Mouse (Mus musculus): ENCODE data around the gene Cwc25.
"Not testable (repeated sequence)": the region's sequence is repeated elsewhere in the genome, so short reads cannot be mapped to it uniquely, and the experiment has no call there.

The Cwc25 gene

DNA sequence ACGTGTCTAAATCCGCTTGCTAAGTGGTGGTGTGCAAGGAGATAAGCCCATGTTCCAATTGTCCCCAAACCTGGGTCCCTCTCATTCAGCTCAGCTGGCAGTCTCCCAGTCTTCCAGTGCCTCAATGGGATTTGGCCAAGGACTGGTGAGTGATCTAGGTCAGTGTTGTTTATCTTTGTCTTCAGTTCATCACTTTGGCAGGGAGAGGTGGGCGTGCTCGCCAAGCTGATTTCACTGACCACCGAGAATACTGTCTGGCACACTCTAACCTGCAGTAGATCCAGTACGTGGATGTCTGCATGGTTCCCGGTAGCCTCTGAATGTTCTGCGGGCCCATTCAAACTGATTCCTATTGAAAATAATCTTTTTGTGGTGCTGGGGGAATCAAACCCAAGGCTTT lies 52.5 kb downstream of the Cwc25 start:
- in situ Hi-C loops (cut with MboI; ENCODE audit: low pct_unique_long_range_greater_than_20kb in 1 of 2, low sequenced_read_pairs in 2 of 2, unreplicated experiment in 1 of 2), result no loop called here

DNA sequence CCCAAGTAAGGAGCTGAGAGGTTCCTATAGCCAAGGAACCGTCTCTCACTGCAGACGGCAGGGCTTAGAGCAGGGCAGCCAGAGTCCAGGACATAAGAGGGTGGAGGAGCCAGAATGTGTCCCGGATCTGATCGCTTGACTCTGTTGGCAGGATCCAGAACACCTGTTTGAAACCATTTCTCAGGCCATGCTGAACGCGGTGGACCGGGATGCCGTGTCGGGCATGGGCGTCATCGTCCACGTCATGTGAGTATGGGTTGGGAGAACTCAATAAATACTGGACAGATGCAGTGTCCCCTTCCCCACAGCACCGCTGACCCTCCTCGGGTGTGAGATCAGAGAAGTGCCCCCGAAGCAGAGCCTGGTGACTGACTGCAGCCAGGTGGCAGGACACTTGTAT lies 54.1 kb downstream of the Cwc25 start:
- in situ Hi-C loops (cut with MboI; ENCODE audit: low pct_unique_long_range_greater_than_20kb in 1 of 2, low sequenced_read_pairs in 2 of 2, unreplicated experiment in 1 of 2), result no loop called here

DNA sequence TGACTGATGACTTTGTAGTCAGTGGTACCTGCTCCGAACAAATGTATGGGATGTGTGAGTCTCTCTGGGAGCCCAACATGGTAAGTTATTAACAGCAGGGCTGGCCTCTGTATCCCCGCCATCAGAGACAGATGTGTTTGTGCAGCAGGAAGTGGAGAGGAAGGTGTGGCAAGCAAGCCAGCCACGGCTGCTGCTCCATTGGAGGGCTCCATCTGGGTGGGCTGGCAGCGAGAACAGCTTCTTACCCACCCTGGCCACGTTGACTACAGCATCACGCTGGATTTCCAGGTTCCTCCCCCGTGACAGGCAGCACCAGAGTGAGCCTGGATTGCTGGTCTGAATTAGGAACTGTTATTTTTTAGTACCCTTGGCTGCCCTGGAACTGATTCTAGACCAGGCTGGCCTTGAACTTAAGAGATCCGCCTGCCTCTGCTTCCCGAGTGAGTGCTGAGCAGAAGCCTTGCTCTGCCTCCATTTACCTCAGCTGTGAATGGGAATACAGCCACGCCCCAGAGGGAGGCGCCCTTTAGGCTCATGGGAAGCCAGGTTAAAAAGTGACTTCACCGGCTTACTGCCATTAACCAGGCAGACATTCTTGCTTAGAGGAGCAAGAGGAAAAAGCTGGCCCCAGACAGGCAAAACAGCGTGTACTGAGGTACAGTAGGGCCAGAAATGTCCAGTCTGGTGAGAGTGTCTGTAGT lies 55.0 kb downstream of the Cwc25 start:
- in situ Hi-C loops (cut with MboI; ENCODE audit: low pct_unique_long_range_greater_than_20kb in 1 of 2, low sequenced_read_pairs in 2 of 2, unreplicated experiment in 1 of 2), result no loop called here

DNA sequence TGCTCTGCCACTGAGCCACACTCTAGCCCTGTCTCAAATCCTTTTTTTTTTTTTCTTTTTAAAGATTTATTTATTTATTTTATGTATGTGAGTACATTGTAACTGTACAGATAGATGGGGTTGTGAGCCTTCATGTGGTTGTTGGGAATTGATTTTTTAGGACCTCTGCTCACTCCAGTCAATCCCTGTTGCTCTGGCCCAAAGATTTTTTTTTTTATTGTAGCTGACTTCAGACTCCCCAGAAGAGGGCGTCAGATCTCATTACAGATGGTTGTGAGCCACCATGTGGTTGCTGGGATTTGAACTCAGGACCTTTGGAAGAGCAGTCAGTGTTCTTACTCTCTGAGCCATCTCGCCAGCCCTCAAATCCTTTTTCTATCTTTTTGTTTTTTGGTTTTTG lies 56.3 kb downstream of the Cwc25 start:
- in situ Hi-C loops (cut with MboI; ENCODE audit: low pct_unique_long_range_greater_than_20kb in 1 of 2, low sequenced_read_pairs in 2 of 2, unreplicated experiment in 1 of 2), result not testable (repeated sequence)

DNA sequence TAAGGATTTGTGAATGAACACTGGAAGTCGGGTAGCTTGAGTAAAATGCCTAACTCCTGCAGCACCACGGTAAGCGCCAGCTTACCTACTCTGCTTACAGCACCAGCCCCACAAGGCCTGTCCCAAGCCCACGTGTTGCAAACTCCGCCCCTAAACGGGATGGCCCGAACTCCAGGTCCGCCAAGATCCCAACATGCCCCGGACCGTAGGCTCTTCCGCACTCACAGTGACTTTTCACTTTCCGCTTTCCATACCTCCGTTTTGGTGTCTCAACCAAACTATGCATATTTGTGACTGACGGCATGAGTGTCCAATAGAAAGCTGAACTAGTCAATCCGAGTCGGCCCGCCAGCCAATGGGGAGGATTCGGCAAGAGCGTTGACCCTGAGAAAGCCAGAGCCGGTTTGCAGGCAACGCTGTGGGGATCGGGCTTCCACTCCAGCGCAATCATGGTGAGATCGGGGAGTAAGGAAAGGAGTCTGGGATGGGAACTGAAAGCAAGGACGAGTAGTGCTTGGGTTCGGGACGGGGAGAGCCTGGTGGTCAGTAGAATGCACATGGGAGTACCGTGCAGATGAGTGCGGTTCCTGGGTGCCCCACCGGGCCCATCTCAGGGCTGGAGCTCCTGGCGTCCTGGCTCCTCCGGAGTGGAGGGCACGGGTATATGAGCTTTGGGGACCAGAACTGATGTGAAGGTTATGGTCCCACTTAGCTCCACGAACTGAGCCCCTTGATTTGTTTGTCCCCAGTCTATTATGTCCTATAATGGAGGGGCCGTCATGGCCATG lies 63.1 kb downstream of the Cwc25 start, which contains the start of gene Psmb3:
Psmb3 (plus strand) TSS at position 361 of the 788 bp plus-strand sequence.
- in situ Hi-C loops (cut with MboI; ENCODE audit: low pct_unique_long_range_greater_than_20kb in 1 of 2, low sequenced_read_pairs in 2 of 2, unreplicated experiment in 1 of 2), result loop anchor here in 1 of 2 experiments (5.0 kb wide), 2 partner anchors 34 to 66 kb away; no protein-coding TSS in a partner anchor

DNA sequence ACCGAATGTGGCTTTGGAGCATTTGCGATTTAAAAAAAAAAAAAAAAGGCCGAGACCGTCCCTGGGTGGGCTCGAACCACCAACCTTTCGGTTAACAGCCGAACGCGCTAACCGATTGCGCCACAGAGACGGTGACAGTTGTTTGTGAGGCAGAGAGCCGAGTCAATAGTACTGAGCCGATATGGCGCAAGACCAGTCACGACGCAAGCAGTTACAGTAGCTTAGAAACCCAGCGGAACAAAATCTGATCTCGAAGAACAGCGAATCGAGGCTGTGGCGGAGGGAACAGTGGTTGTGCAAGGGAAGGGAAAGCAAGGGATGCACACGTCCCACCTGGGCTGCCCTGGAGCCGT lies 64.0 kb downstream of the Cwc25 start:
- in situ Hi-C loops (cut with MboI; ENCODE audit: low pct_unique_long_range_greater_than_20kb in 1 of 2, low sequenced_read_pairs in 2 of 2, unreplicated experiment in 1 of 2), result loop anchor here in 1 of 2 experiments (5.0 kb wide), 2 partner anchors 35 to 65 kb away; no protein-coding TSS in a partner anchor

DNA sequence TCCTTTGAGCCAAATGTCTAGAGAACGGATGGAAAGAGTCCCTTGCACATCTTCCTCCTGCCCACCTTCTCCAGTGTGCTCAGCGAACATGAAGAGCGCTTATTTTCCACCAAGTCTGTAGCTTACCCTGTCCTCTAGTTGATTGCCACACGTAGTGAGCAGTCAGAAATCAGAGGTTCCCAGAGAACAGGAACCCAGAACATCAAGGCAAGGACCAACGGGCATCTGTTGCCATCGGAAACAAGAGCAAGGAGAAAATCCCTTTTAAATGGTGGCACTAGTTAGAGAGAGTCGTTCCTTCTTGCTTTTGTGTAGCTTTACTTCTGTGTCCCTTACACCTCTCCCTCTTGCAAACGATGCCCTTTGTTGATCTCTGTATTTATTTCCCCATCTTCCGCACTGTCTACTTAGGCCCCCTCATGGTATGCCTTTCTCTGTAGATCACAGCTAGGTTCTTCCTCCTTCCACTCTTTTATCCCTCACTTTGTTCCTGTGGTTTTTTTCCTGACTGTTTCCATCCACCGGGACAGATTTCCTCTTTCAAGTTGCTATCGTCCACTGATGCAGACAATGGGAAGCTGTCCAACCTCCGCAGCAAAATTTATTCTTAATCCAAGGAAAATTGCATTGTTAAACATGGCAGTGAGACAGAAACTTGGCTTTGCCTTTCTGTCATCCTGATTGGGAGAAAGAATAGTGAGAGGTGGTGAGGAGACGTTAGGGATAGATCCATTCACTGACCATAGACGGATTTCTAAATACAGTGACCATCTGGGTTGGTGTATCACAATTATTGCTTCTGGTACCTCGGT lies 64.6 kb downstream of the Cwc25 start:
- in situ Hi-C loops (cut with MboI; ENCODE audit: low pct_unique_long_range_greater_than_20kb in 1 of 2, low sequenced_read_pairs in 2 of 2, unreplicated experiment in 1 of 2), result loop anchor here in 1 of 2 experiments (5.0 kb wide), 2 partner anchors 36 to 64 kb away; no protein-coding TSS in a partner anchor

DNA sequence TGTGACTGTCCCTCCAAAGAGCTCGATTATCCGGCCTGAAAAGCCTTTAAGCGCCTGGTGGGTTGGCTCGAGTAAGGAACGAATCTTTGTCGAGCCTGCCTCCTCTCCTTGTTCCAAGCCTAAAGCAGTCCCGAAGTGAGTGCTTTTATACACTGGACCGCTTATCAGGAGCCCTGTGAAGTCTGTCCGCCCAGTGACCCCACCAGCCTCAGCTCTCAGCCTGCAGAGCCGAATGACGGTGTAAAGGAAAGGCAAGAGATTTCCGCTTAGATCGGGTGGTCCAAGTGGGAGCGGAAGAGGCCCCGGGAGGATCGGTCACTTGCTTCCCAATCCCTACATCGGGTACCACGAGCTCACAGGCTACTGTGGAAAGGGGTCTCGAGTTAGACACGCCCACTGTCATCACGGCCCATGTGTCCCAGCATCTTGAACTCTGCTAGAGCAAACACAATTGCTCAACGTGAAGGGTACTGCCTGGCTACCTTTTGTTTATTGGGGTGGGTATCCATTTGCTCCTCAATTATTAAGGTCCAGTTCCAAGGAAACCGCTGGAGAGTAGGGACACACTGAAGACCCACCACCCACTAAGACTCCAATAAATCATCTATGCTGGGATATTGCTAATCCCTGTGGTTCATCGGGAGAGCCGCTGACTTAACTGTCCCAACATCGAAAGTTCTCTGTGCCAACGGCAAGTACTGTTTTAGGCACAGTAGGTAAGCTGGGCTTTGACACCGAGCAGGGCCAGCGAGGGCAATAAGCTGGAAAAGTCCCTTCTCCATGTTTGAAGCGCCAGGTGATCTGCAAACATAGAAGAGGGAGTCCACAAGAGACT lies 65.4 kb downstream of the Cwc25 start:
- in situ Hi-C loops (cut with MboI; ENCODE audit: low pct_unique_long_range_greater_than_20kb in 1 of 2, low sequenced_read_pairs in 2 of 2, unreplicated experiment in 1 of 2), result loop anchor here in 1 of 2 experiments (5.0 kb wide), 2 partner anchors 36 to 64 kb away; no protein-coding TSS in a partner anchor

DNA sequence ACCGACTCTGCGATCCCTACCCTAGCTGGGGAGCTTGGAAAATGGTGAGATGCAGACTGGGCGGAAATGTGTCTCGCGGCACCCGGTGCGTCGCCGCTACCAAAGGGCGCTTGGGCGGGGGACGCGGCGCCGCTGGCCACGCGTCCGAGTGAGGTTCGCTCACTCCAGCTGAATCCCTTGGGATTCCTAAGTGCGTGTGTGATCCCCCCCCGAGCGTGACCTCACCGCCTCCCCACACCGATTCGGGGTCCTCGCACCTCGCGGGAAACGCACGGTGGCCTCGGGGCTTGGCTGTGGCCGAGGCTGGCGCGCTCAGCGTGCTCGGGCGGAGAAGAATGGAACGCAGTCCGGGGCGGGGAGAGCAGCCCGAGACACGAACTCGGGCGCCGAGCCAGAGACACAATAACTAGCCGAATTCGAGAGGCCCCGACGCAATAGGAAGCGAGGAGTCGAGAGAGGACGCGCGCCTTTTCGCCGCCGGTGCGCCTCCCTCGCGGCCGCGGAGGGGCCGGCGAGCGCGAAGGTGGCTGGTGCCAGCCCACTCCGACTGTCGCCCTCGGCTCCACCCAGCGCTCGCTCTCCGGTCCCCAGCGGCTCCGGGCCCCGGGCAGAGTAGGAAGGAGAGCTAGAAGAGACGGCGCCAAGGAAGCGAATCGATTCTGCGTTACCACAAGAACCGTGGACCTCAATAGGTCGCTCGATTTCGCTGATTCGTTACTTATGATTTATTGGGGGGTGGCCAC lies 66.2 kb downstream of the Cwc25 start, which contains the start of gene Pcgf2:
Pcgf2 (minus strand) TSS at position 495 of the 743 bp plus-strand sequence.
- in situ Hi-C loops (cut with MboI; ENCODE audit: low pct_unique_long_range_greater_than_20kb in 1 of 2, low sequenced_read_pairs in 2 of 2, unreplicated experiment in 1 of 2), result loop anchor here in 1 of 2 experiments (5.0 kb wide), 2 partner anchors 37 to 63 kb away; no protein-coding TSS in a partner anchor

DNA sequence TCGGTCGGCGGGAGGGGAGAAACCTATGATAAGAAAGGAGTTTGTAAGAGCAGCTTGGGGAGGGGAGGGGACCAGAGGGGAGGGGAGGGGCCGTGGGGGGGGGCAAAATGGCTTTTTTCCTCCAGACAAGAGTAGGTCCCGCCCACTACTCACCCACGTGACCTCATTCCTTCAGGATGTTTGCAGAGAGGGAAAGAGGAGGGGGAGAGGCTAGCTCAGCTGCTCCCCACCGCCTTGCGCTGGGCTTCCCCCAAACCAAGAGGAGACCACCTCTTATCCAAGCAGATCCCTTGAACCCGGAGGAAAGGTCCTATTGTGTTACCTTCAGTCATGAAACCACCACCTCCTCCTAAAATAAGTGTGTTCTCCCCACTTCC lies 66.7 kb downstream of the Cwc25 start:
- in situ Hi-C loops (cut with MboI; ENCODE audit: low pct_unique_long_range_greater_than_20kb in 1 of 2, low sequenced_read_pairs in 2 of 2, unreplicated experiment in 1 of 2), result loop anchor here (5.0 kb wide), 3 partner anchors 38 to 67 kb away; no protein-coding TSS in a partner anchor

DNA sequence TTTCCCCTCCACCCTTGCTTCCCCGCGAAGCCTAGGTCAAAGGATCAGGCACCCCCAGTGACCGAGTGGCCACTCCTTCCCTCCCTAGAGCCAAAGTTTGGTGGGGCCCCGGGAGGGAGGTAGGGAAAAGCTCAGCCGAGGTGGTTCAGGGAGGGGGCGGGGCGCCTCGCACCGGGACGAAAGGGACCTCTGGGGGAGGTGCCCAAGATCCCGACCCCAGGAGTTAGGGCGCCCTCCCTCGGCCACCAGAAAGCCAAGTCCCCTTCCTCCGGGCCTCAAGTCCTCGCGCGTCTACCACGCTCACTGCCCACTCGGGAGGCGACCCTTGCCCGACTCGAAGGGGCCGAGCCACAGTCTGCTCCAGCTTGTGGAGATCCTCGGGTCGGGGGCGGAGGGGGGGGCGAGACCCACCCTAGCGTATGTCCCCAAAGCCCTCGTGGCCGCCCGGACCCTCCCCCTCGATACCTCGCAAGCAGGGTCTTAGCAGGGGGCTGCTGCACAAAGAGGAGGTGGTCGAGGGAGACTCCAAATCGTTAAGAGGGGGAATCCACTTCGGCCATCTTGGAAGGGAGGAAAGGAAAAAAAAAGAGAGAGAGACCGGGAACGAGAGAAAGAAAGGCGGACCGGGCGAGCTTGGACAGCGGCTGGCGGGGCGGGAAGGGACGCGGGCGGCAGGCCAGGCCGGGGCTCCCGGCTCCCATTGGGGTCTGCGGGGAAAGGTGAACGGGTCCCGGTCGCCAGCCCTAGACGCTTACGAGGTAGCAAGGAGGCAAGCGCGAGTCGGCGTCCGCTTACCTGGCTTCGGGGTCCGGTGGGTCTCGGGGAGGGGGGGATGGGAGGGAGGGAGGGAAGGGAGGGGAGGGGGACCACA lies 67.4 kb downstream of the Cwc25 start:
- in situ Hi-C loops (cut with MboI; ENCODE audit: low pct_unique_long_range_greater_than_20kb in 1 of 2, low sequenced_read_pairs in 2 of 2, unreplicated experiment in 1 of 2), result loop anchor here in 1 of 2 experiments (5.0 kb wide), 1 partner anchor 67 kb away; no protein-coding TSS in a partner anchor

DNA sequence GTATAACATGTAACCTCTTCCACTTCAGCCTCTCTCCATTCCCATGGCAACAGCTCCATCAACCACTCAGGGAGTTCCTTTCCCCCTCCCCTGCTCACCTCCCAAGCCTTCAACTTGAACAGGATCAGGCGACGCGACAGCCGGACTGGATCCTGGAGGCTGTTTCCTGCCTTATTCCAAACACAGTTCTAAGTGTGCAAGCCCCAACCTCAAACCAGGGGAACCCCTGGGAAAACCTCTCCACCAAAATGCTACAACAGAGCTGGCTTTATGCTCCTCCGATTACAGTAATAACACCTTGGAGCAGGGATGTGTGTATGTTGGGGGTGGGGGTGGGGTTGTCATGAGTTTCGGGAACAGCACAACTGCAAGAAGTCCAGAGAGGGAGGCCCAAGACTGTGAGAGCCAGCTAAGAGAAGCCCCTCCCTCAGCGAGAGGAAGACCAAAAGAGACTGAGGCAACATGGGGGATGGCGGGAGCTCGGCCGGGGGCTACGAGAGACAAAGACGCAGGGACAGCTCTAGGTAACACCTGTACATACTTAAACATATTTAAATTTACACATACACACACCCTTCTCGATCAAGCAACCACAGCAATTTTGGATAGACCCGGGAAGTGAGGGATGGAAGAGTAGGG lies 68.3 kb downstream of the Cwc25 start:
- in situ Hi-C loops (cut with MboI; ENCODE audit: low pct_unique_long_range_greater_than_20kb in 1 of 2, low sequenced_read_pairs in 2 of 2, unreplicated experiment in 1 of 2), result loop anchor here in 1 of 2 experiments (5.0 kb wide), 1 partner anchor 66 kb away; no protein-coding TSS in a partner anchor

DNA sequence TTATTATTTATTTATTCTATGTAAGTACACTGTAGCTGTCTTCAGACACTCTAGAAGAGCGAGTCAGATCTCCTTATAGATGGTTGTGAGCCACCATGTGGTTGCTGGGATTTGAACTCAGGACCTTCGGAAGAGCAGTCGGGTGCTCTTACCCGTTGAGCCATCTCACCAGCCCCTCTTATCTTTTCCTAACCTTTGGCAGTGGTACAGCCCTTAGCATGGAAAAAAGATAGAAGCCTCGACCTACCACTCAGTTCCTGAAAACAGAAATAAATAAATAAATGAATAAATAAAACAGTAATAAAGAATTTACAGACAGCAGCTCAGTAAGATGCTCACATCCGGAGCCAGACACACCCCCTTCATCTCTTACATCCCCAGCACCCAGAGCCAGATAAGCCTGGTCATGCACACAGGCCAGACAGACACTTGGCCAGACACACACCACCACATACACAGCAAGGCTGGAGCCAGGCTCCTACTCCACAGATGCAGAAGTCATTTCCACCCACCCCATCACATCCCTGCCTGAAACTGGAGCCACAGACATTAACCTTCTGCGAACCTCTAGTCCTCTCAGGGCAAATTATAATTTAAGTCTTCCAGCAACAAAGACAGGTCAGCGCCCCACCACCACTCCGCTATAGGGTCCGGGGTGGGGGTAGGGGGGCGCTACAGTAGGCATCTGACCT lies 69.0 kb downstream of the Cwc25 start:
- in situ Hi-C loops (cut with MboI; ENCODE audit: low pct_unique_long_range_greater_than_20kb in 1 of 2, low sequenced_read_pairs in 2 of 2, unreplicated experiment in 1 of 2), result loop anchor here in 1 of 2 experiments (5.0 kb wide), 1 partner anchor 65 kb away; no protein-coding TSS in a partner anchor

DNA sequence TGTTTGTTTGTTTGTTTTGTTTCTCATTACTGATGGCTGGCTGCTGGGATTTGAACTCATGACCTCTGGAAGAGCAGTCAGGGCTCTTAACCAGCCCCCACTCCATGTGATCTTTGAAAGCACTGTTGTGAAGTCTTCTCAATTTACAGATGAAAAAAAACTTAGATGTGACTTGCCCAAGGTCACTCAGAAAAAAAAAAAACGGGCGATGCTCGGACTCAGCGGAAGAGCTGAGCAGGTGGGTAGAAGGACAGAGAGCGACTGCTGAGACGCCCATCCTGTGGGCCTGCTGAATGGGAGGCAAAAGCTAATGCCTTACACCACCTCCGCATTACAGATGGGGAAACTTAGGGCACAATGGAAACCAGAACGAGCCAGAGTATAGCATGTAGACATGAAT lies 69.7 kb downstream of the Cwc25 start:
- in situ Hi-C loops (cut with MboI; ENCODE audit: low pct_unique_long_range_greater_than_20kb in 1 of 2, low sequenced_read_pairs in 2 of 2, unreplicated experiment in 1 of 2), result loop anchor here in 1 of 2 experiments (5.0 kb wide), 1 partner anchor 64 kb away; no protein-coding TSS in a partner anchor
